Mouse (Mus musculus) ES-Bruce4 (cell line): Measurements from ENCODE around the gene 6430571L13Rik.

Experiments
- CTCF ChIP-seq: IDR thresholded peaks from one replicate; pipeline ENCODE4 v1.8.1; 2011; ENCODE audit warnings: low read depth, low read length
- POLR2A ChIP-seq: IDR thresholded peaks from one replicate; pipeline ENCODE4 v1.8.1; 2011; ENCODE audit warnings: low read length; ENCODE audit not compliant: insufficient read depth

- TF ChIP-seq CTCF, result no peak
- no peak for TF ChIP-seq POLR2A
These were observed 6.7 kb upstream of the 6430571L13Rik start for GRCm38 (mm10) chr9:107333686-107334085.
